In genomic region chr9:67741256-67741655, GRCm38 (mm10) we compare ENCODE assay signal across 28 mouse cellular contexts. TPM values are rescaled to one million over a fixed set of nuclear protein-coding genes. Genes with fewer than 3 reads are reported as not detected.
"Had no signal": no experiment of that assay in that cellular context is flagged by ENCODE, and none has a peak within 500 bp of the region (broad histone marks: within the 10 kb centered on the region; RNA-seq: fewer than 3 reads in every experiment).

No protein-coding gene starts in this region.

- H3K9ac ChIP-seq: heart, embryonic 12.5 days; hindbrain, embryonic 12.5 days; hindbrain, embryonic 14.5 days; kidney, embryonic 15.5 days; limb, embryonic 13.5 days; limb, embryonic 15.5 days; liver, embryonic 12.5 days had no signal

- H3K27me3 ChIP-seq: hindbrain, embryonic 12.5 days; kidney, embryonic 15.5 days; limb, embryonic 13.5 days; limb, embryonic 15.5 days; liver, embryonic 12.5 days had no signal

- ATAC-seq: hindbrain, embryonic 16.5 days; intestine, embryonic 16.5 days; liver, embryonic 12.5 days had no signal

- H3K4me1 ChIP-seq: heart, embryonic 12.5 days; hindbrain, embryonic 10.5 days; hindbrain, embryonic 12.5 days; kidney, embryonic 15.5 days; limb, embryonic 15.5 days; liver, embryonic 12.5 days had no signal

- H3K4me3 ChIP-seq: gastrocnemius, adult 2 months; heart, adult 2 months; heart, embryonic 12.5 days; hindbrain, embryonic 10.5 days; hindbrain, embryonic 12.5 days; kidney, embryonic 15.5 days; limb, embryonic 13.5 days; limb, embryonic 15.5 days; liver, embryonic 12.5 days had no signal

- H3K9me3 ChIP-seq: heart, embryonic 12.5 days; hindbrain, embryonic 10.5 days; hindbrain, embryonic 12.5 days; kidney, embryonic 15.5 days; limb, embryonic 13.5 days; limb, embryonic 15.5 days; liver, embryonic 12.5 days had no signal

- H3K36me3 ChIP-seq: heart, embryonic 12.5 days; hindbrain, embryonic 10.5 days; hindbrain, embryonic 12.5 days; kidney, embryonic 15.5 days; limb, embryonic 13.5 days; limb, embryonic 15.5 days; liver, embryonic 12.5 days had no signal

- H3K4me2 ChIP-seq: heart, embryonic 12.5 days; hindbrain, embryonic 12.5 days; hindbrain, embryonic 14.5 days; kidney, embryonic 15.5 days; limb, embryonic 13.5 days; limb, embryonic 15.5 days; liver, embryonic 12.5 days had no signal

- DNase-seq: gastrocnemius, adult 2 months; gastrocnemius, postnatal 10 days; gastrocnemius, postnatal 25 days; heart, adult 2 months; heart, postnatal 10 days; heart, postnatal 4 days; kidney, adult 11 months; kidney, adult 2 months; kidney, adult 9 months; kidney, postnatal 14 days; kidney, postnatal 36 days; layer of hippocampus, adult 9-11 months; layer of hippocampus, postnatal 36 days; left cerebral cortex, postnatal 4 days had no signal

- H3K27ac ChIP-seq: gastrocnemius, adult 2 months; heart, adult 2 months; hindbrain, embryonic 10.5 days; hindbrain, embryonic 12.5 days; hindbrain, embryonic 14.5 days; kidney, embryonic 15.5 days; kidney, postnatal 0 days; limb, embryonic 13.5 days; limb, embryonic 15.5 days; liver, embryonic 12.5 days had no signal

RNA-seq across cellular contexts. Expression of gene C2cd4b, which starts 18.0 kb away (rescaled TPM):
- total RNA-seq: gastrocnemius, adult 2 months; granulocyte monocyte progenitor cell, adult 5-6 weeks; liver, adult 2 months had no signal
- polyA plus RNA-seq: intestine, embryonic 16.5 days; kidney, adult 2 months; limb, embryonic 11.5 days; liver, adult 2 months had no signal
